Mouse (Mus musculus): ENCODE measurements around the gene Trir. TPM values are rescaled to one million over a fixed set of nuclear protein-coding genes. Genes with fewer than 3 reads are reported as not detected.

Gene Trir
- total RNA-seq, 2 experiments from 2014 or later: 179 to 188 TPM

- DNase-seq (ENCODE audit: low spot score in 2 of 2): no peak
Observed at GRCm38 (mm10) chr8:85035728-85036310, 9.2 kb downstream of the Trir start.

DNA sequence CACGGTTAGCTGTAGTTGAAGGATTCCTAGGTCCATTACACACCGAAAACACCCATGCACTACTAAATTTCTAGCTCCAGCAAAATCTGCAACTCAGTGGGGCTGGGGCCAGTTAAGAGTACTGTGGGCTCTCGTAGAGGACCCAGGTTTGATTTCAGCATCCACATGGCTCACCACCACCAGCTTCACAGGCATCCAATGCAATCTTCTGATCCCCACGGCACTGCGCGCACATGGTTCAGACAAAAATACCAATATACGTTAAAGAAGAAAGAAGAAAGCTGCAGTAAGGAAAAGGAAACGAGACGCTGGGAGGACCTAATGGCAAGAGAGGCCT lies 9.7 kb downstream of the Trir start:
- no peak for DNase-seq (ENCODE audit: low spot score in 2 of 2)

DNA sequence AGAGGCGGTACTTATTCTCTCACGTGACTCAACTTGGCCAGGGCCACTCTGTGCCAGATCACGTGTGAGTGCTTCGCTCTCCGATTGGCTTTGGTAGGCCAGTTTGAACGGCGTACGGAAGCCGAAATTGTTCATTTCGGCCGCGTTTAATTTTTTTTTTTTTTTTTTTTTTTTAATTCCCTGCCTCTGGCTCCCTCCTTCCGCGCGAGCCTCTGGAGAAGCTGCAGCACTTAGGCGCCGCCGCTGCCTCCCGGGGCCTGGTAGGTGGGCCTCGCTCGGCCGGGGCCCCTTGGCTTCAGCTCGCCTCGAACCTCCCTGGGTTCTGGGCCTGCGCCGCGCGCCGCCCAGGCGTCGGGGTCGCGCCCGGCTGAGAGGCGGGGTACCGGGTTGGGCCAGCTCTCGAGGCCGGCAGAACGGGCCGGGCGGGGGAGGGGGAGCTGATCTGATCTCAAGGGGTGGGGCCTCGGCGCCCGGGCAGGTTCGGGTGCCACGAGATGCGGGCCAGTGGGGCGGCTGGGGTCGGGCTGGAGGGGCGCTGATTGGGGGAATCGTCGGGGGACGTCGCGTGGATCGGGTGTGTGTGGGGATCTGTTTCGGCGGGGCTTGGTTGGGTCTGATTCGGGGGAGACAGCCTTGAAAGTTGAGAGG lies 10.2 kb downstream of the Trir start, which contains the start of gene Tnpo2:
Gene Tnpo2 (plus strand): TSS at position 198 of the 648 bp plus-strand sequence.
- peak; percentile 84 to 86 for DNase-seq (ENCODE audit: low spot score in 2 of 2)

- DNase-seq (ENCODE audit: low spot score in 2 of 2): no peak
Observed at GRCm38 (mm10) chr8:85037366-85037680, 10.7 kb downstream of the Trir start.

- DNase-seq (ENCODE audit: low spot score in 2 of 2): peak in 1 of 2 experiments; percentile 32
Observed at GRCm38 (mm10) chr8:85037681-85038531, 11.3 kb downstream of the Trir start.

- no peak for DNase-seq (ENCODE audit: low spot score in 2 of 2)
Observed at GRCm38 (mm10) chr8:85043619-85044018, 17.0 kb downstream of the Trir start.

GRCm38 (mm10) chr8:85057367-85057766 lies 30.7 kb downstream of the Trir start:
- DNase-seq (ENCODE audit: low spot score in 2 of 2): no peak

DNA sequence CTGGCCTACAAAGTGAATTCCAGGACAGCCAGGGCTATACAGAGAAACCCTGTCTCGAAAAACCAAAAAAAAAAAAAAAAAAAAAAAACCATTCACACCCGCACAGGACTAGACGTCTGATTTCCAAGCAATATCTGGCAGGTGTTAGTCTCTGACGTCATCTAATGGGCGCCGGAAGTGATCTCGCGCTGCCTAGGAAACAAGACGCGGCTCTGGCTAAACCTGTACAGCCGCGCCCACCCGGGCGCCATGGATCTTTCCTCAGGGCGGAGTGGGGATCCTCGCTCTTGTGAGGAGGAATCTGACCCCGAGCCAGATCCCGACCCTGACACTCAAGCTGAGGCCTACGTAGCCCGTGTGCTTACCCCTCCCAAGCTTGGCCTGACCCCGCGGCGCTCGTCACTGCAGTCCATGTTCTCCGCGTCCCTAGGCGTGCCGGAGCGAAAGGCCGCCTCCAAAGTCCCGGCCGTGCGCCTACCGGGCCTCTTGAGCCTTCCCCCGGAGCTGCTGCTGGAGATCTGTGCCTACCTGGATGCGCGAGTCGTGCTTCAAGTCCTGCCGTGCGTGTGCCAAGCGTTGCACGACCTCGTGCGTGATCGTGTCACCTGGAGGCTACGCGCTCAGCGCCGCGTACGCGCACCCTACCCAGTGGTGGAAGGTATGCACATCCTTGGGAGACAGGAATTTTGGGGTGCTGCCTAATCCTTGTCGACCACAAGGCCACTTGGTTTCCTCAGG lies 33.4 kb downstream of the Trir start, which contains the start of gene Fbxw9:
Gene Fbxw9 (plus strand): TSS at position 177 of the 738 bp plus-strand sequence.
- DNase-seq (ENCODE audit: low spot score in 2 of 2): peak; percentile 63 to 77

DNA sequence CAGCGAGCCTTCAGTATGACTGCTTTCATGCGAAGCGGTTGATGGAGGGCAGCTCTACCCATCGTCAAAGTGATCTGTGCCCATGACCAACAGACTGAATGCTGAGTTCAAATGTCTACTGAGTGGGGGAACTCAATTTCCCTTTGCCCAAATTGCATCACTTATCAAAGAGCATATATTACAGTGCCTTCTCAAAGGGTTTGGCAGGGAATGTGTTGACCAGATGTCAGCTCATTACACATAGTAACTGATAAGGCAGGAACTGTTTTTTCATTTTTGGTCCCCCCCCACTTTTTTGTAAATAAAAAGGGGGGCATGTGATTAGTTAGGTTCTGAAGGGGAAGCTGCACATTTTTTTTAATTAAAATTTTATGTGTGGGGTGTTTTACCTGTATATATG lies 36.0 kb downstream of the Trir start:
- DNase-seq (ENCODE audit: low spot score in 2 of 2): no peak

DNA sequence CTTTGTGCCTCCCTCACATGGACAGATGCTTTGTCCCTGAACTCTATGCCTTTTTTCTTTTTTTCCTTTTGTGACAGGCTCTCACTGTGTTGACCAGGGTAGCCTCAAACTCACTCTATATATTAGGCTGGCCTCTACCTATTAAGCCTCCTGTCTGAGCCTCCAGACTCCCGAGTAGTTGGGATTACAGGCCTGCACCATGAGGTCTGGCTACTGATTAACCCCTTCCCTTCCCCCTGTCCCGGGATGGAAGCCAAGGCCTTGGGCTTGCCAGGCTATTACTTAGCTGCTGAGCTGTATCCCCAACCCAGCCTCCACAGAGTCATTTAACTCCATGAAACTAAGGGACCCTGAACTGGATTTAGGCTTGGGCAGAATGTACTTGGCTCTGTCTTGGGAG lies 38.6 kb downstream of the Trir start:
- no peak for DNase-seq (ENCODE audit: low spot score in 2 of 2)

DNA sequence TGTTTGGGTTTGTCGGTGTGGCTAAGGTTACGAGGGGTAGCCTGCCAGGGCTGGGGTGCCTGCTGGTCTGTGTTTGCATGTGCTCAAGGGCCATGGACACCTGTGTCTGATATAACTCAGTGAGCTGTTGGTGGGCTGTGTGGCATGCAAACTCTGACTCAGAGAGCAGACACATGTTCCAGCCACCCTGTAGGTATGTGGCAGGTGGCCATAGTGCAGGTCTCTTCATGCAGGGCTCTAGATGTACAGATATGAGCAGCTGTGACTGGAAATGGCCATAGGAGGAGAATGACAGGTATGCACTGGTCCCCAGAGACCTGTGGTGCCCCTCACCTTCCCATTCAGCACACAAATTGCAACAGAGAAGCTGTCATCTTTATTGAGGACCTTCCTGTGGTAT lies 40.5 kb downstream of the Trir start:
- DNase-seq (ENCODE audit: low spot score in 2 of 2): no peak

- no peak for DNase-seq (ENCODE audit: low spot score in 2 of 2)
Observed at GRCm38 (mm10) chr8:85067982-85068381, 41.4 kb downstream of the Trir start, which contains the start of gene Gm5741. TSS of gene Gm5741 (minus strand) at chr8:85067982.

- DNase-seq (ENCODE audit: low spot score in 2 of 2): no peak
Observed at GRCm38 (mm10) chr8:85071041-85071440, 44.4 kb downstream of the Trir start.

- peak; percentile 73 to 83 for DNase-seq (ENCODE audit: low spot score in 2 of 2)
Observed at GRCm38 (mm10) chr8:85071514-85072281, 45.1 kb downstream of the Trir start, which contains the start of gene Dhps. TSS of gene Dhps (plus strand) at chr8:85071757.

DNA sequence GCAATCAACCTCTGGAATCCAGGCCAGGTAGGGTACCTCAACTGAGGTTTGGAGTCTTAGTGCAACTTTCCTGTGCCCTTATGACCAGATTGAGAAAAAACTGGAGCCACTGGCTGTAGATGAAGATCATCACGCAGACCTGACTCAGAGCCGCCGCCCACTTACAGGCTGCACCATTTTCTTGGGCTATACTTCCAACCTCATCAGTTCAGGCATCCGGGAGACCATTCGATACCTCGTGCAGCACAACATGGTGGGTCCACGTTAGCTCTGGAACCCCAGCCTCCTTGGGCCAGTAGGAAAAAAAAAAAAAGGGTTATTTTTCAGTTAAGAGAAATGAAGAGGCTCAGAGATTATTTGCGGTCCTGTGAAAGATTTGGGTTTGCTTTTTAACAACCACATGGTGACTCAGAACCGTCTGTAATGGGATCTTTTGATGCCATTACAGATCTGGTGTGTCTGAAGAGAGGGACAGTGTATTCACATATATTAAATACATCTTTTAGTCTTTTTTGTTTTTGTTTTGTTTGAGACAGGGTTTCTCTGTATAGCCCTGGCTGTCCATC lies 45.8 kb downstream of the Trir start:
- no peak for DNase-seq (ENCODE audit: low spot score in 2 of 2)

GRCm38 (mm10) chr8:85073041-85073612 lies 46.5 kb downstream of the Trir start:
- DNase-seq (ENCODE audit: low spot score in 2 of 2): no peak

DNA sequence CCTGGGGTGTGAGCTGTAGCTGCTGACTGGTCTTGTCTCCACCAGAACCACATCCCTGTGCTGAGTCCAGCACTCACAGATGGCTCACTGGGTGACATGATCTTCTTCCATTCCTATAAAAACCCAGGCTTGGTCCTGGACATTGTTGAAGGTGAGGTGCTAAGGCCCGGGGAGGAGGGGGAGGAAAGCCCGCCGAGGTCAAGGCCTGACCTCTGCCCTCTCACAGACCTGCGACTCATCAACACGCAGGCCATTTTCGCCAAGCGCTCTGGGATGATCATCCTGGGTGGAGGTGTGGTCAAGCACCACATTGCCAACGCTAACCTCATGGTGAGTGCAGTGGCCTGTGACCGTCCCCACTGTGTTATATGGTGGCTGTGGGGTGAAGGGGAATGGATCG lies 47.5 kb downstream of the Trir start:
- DNase-seq (ENCODE audit: low spot score in 2 of 2): no peak

DNA sequence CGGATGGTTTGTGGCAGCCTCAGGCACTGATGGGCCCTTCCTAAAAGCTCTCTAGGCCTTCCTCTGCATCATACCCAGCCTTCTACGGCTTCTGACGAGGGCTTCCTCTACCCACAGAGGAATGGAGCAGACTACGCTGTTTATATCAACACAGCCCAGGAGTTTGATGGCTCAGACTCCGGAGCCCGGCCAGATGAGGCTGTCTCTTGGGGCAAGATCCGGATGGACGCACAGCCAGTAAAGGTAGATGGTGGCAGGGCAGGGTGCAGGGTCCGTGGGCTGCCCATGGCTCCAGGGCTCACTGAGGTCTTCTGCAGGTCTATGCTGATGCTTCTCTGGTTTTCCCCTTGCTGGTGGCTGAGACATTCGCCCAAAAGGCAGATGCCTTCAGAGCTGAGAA lies 48.0 kb downstream of the Trir start:
- DNase-seq (ENCODE audit: low spot score in 2 of 2): no peak

GRCm38 (mm10) chr8:85076001-85076400 lies 49.4 kb downstream of the Trir start:
- no peak for DNase-seq (ENCODE audit: low spot score in 2 of 2)

GRCm38 (mm10) chr8:85076993-85077392 lies 50.4 kb downstream of the Trir start:
- peak in 1 of 2 experiments; percentile 59 for DNase-seq (ENCODE audit: low spot score in 2 of 2)

All from adrenal gland, postnatal 4 days (tissue).